12 mouse cellular contexts compared by ENCODE assay signal in genomic region chr10:4111795-4112139, GRCm38 (mm10).
DNase-seq lines count a peak whose midpoint lies in the region; ATAC-seq and TF ChIP-seq lines count a peak whose summit lies in the region.
"Had no signal": no experiment of that assay in that cellular context is flagged by ENCODE, and none has a peak within 500 bp of the region (broad histone marks: within the 10 kb centered on the region; RNA-seq: fewer than 3 reads in every experiment).

No protein-coding gene starts in this region.

- H3K79me2 ChIP-seq in liver, adult 2 months (ENCODE audit: control insufficient read depth, insufficient read depth, low read length), result no peaks in the 10 kb centered on the region

- no peaks in the 10 kb centered on the region for H3K36me3 ChIP-seq in forebrain, embryonic 15.5 days
- H3K36me3 ChIP-seq in forebrain, embryonic 13.5 days (ENCODE audit: poor library complexity, severe bottlenecking), result no peaks in the 10 kb centered on the region
- H3K36me3 ChIP-seq in liver, adult 2 months (ENCODE audit: control insufficient read depth, insufficient read depth, low read length), result no peaks in the 10 kb centered on the region
- no peaks in the 10 kb centered on the region for H3K36me3 ChIP-seq in kidney, embryonic 16.5 days (ENCODE audit: insufficient read depth, low read length)
- H3K36me3 ChIP-seq: limb, embryonic 12.5 days; midbrain, embryonic 15.5 days had no signal

- DNase-seq in liver, adult 2 months (ENCODE audit: extremely low read depth, low read depth, low spot score), result no peak
- DNase-seq in liver, result no peak
- DNase-seq in lung, postnatal 4 days, result peak; percentile 46 to 48
- no peak for DNase-seq in testis, postnatal 10 days (ENCODE audit: low spot score)
- DNase-seq in left cerebral cortex, postnatal 4 days, result no peak
- DNase-seq: adrenal gland, adult 8-10 months; cerebellum, adult 8-10 months had no signal

- TF ChIP-seq CTCF in liver, adult 2 months (IDR thresholded peaks at IDR 0.05; ENCODE audit: low read depth, low read length), result no peak

- no peak overlapping the region for H3K4me2 ChIP-seq in forebrain, embryonic 15.5 days (replicated peaks)
- H3K4me2 ChIP-seq in forebrain, embryonic 13.5 days, result no peak overlapping the region
- H3K4me2 ChIP-seq in kidney, embryonic 16.5 days (replicated peaks; ENCODE audit: low read depth, low read length), result peak overlapping the region; percentile 39
- H3K4me2 ChIP-seq: limb, embryonic 12.5 days; midbrain, embryonic 15.5 days had no signal

- ATAC-seq in forebrain, embryonic 15.5 days (replicated peaks), result no peak
- no peak for ATAC-seq in forebrain, embryonic 13.5 days
- peak; percentile 36; the same call in 1 of the 2 replicates for ATAC-seq in kidney, embryonic 16.5 days (ENCODE audit: low FRiP score, low TSS enrichment)
- ATAC-seq: midbrain, embryonic 15.5 days had no signal

- no peak overlapping the region for H3K4me3 ChIP-seq in forebrain, embryonic 15.5 days
- no peak overlapping the region for H3K4me3 ChIP-seq in forebrain, embryonic 13.5 days
- no peak overlapping the region for H3K4me3 ChIP-seq in liver, adult 2 months (ENCODE audit: insufficient read depth, low read depth, low read length)
- no peak overlapping the region for H3K4me3 ChIP-seq in kidney, embryonic 16.5 days (ENCODE audit: low read length)
- H3K4me3 ChIP-seq: limb, embryonic 12.5 days; midbrain, embryonic 15.5 days had no signal

- H3K4me1 ChIP-seq in forebrain, embryonic 15.5 days, result peaks cover 20% of the 10 kb centered on the region
- H3K4me1 ChIP-seq in forebrain, embryonic 13.5 days, result peaks cover 36% of the 10 kb centered on the region
- no peaks in the 10 kb centered on the region for H3K4me1 ChIP-seq in liver, adult 2 months (ENCODE audit: control insufficient read depth, insufficient read depth, low read length)
- peaks cover 67% of the 10 kb centered on the region for H3K4me1 ChIP-seq in kidney, embryonic 16.5 days (ENCODE audit: insufficient read depth, low read length)

- H3K9me3 ChIP-seq in forebrain, embryonic 15.5 days, result no peaks in the 10 kb centered on the region
- H3K9me3 ChIP-seq in forebrain, embryonic 13.5 days (replicated peaks), result no peaks in the 10 kb centered on the region
- no peaks in the 10 kb centered on the region for H3K9me3 ChIP-seq in kidney, embryonic 16.5 days (ENCODE audit: low read length)
- H3K9me3 ChIP-seq: limb, embryonic 12.5 days; midbrain, embryonic 15.5 days had no signal

- H3K27ac ChIP-seq in forebrain, embryonic 15.5 days (replicated peaks), result 0 out of 2 replicates have a peak overlapping the region, but pooled peaks have one; percentile 1
- no peak overlapping the region for H3K27ac ChIP-seq in forebrain, embryonic 13.5 days
- peak overlapping the region; percentile 27 for H3K27ac ChIP-seq in liver, adult 2 months (replicated peaks; ENCODE audit: insufficient read depth, low read depth, low read length)
- peak overlapping the region; percentile 89 for H3K27ac ChIP-seq in kidney, embryonic 16.5 days (ENCODE audit: low read length)
- H3K27ac ChIP-seq: limb, embryonic 12.5 days; midbrain, embryonic 15.5 days had no signal

- intact Hi-C loops in left cerebral cortex, postnatal 4 days (cut with DNase I), result no loop called here

- H3K27me3 ChIP-seq in forebrain, embryonic 15.5 days, result no peaks in the 10 kb centered on the region
- H3K27me3 ChIP-seq in forebrain, embryonic 13.5 days, result no peaks in the 10 kb centered on the region
- H3K27me3 ChIP-seq in liver, adult 2 months (ENCODE audit: control insufficient read depth, insufficient read depth, low read length), result no peaks in the 10 kb centered on the region
- H3K27me3 ChIP-seq in kidney, embryonic 16.5 days (ENCODE audit: insufficient read depth, low read length), result no peaks in the 10 kb centered on the region
- H3K27me3 ChIP-seq: limb, embryonic 12.5 days; midbrain, embryonic 15.5 days had no signal

- no peak for TF ChIP-seq POLR2A in liver, adult 2 months (IDR thresholded peaks at IDR 0.05; ENCODE audit: extremely low read depth, insufficient read depth, low read length)

- H3K9ac ChIP-seq in forebrain, embryonic 15.5 days (replicated peaks), result no peak overlapping the region
- no peak overlapping the region for H3K9ac ChIP-seq in forebrain, embryonic 13.5 days
- H3K9ac ChIP-seq in liver, adult 2 months (ENCODE audit: low read depth, low read length), result no peak overlapping the region
- peak overlapping the region; percentile 27 for H3K9ac ChIP-seq in kidney, embryonic 16.5 days (replicated peaks; ENCODE audit: low read length)
- H3K9ac ChIP-seq: limb, embryonic 12.5 days; midbrain, embryonic 15.5 days had no signal

- 75% methylated on average over 8 of the region's 8 CpGs for WGBS in forebrain, embryonic 15.5 days
- WGBS in forebrain, embryonic 13.5 days, result 80% methylated on average over 8 of the region's 8 CpGs
- 73% methylated on average over 8 of the region's 8 CpGs for WGBS in liver, adult 2 months
- WGBS in kidney, embryonic 16.5 days, result 51% methylated on average over 8 of the region's 8 CpGs

Comparison
In these comparisons a context has a peak if more than half of its experiments do, and no peak if none do; other contexts are left out.
1. DNase-seq: peak in lung, postnatal 4 days (2 of 2); none in liver, adult 2 months (single experiment), liver (single experiment), testis, postnatal 10 days (single experiment) and left cerebral cortex, postnatal 4 days (single experiment).